Mouse (Mus musculus) lung, embryonic 14.5 days (tissue): ENCODE measurements at regions not wholly inside any gene's neighbourhood (a gene's known extent, or its start where the extent isn't known, plus 50 kb on each side); places are given as distances from the start of the nearest gene placed in this dataset.
"Not testable (repeated sequence)": the region's sequence is repeated elsewhere in the genome, so short reads cannot be mapped to it uniquely, and the experiment has no call there.

Experiments used
- ATAC-seq: fragments of 200-750 bp; cut with Nextera tagmentation; 2 replicates; pipeline ENCODE4 v1.8.0; 2017; ENCODE audit warnings: mild to moderate bottlenecking, moderate TSS enrichment, moderate library complexity; ENCODE audit not compliant: insufficient read depth
- DNase-seq: peaks from one replicate; pipeline ENCODE4 v3.0.0-alpha.2; 2015
- H3K27ac ChIP-seq: fragments of 300-500 bp; sonication (generic); 2 replicates; pipeline ENCODE4 v1.5.1; 2014; ENCODE audit warnings: low read depth, mild to moderate bottlenecking, moderate library complexity
- H3K27me3 ChIP-seq: fragments of 300-500 bp; sonication (generic); 2 replicates; pipeline ENCODE4 v1.6.1; 2014; ENCODE audit warnings: low read length, control low read depth; ENCODE audit not compliant: insufficient read depth
- H3K36me3 ChIP-seq: fragments of 300-500 bp; sonication (generic); 2 replicates; pipeline ENCODE4 v1.6.1; 2014; ENCODE audit warnings: control low read depth; ENCODE audit not compliant: insufficient read depth
- H3K4me1 ChIP-seq: fragments of 300-500 bp; sonication (generic); 2 replicates; pipeline ENCODE4 v1.6.1; 2014; ENCODE audit warnings: antibody characterized with exemption, control low read depth; ENCODE audit not compliant: insufficient read depth
- H3K4me2 ChIP-seq: fragments of 300-500 bp; sonication (generic); 2 replicates; pipeline ENCODE4 v1.6.1; 2014; ENCODE audit warnings: mild to moderate bottlenecking
- H3K4me3 ChIP-seq: fragments of 300-500 bp; sonication (generic); 2 replicates; pipeline ENCODE4 v1.5.1; 2014; ENCODE audit warnings: low read depth, low read length
- H3K9ac ChIP-seq: fragments of 300-500 bp; sonication (generic); 2 replicates; pipeline ENCODE4 v1.6.1; 2014
- H3K9me3 ChIP-seq: fragments of 300-500 bp; sonication (generic); 2 replicates; pipeline ENCODE4 v1.6.1; 2016; ENCODE audit warnings: low read depth, low read length, control low read depth
- CTCF ChIP-seq: IDR thresholded peaks from 2 replicates; pipeline ENCODE4 v1.5.1; 2016; ENCODE audit warnings: antibody characterized with exemption, low read depth
- WGBS: fragments of 180-500 bp; shearing (Covaris S2); extraction: QIAGEN DNeasy Blood & Tissue Kit; methylation state at CpG from one replicate; pipeline ENCODE4 v1.1.7; 2014; 5-methylcytosine and 5-hydroxymethylcytosine counted together

DNA sequence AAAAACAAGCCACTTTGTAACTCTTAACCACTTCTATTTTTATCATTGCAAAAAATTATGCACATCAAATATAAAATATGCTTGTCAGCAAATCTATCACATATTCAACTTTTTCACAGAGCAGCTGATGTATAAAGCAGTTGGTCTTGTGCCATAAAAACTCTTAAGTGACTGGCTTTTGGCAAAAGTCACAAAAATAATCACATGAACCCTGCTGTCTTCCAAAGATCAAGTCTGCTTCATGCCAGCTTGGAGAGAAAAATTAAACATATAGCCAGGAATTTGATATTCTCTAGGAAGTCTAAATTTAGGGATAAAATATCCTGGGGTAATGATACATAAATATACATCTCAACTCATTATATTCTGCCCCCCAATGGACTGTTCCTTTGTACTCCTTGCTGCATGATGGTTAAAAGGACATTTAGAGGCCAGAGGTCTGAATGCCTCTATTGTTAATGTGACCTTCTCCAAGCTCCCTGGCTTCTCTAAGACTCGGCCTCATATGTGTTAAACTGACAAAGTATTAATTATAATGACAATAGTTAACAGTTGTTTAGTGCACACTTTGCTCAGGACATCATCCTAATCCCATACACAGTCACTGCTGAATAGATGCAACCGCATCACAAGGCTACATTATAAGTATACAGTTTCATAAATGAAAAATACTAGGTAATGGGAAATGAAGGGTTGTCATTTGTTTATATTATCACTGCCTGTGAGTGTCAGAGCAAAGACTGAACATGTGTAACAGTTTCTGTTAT is 422.9 kb upstream of the Hs3st1 start:
- H3K9me3 ChIP-seq: no peaks in the 10 kb centered on the region
- no peak overlapping the region for H3K27ac ChIP-seq
- TF ChIP-seq CTCF: no peak
- H3K27me3 ChIP-seq: no peaks in the 10 kb centered on the region
- WGBS: 54% methylated on average over 2 of the region's 2 CpGs
- H3K36me3 ChIP-seq: no peaks in the 10 kb centered on the region
- H3K4me2 ChIP-seq: no peak overlapping the region
- no peaks in the 10 kb centered on the region for H3K4me1 ChIP-seq
- H3K9ac ChIP-seq: no peak overlapping the region
- H3K4me3 ChIP-seq: no peak overlapping the region
- ATAC-seq: no peak
- DNase-seq: no peak

DNA sequence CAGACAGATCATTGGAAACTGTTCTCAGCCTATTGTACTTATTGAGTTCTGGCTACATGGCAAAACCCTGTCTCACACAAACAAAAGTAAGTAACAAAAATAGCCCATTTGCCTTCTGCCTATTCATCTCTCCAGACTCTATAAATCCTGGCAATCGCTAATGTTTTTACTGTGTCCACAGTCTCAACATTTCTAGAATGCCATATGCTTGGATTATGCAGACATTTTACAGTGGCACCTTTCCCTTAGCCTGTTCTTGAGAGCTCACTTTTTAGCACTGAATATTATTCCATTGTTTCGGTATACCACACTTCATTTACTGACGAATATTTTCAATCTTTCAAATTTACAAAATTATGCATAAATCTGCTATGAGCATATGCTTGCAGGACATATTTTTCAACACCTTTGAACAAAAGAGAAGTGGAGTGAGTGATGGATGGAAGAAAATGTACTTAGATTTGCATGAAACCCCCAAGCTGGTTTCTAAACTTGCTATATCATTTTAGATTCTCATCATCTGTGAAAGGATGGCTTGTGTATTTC is 381.5 kb upstream of the Hs3st1 start:
- Histone ChIP-seq H3K4me3 (no peak overlapping the region), H3K9me3 (no peaks in the 10 kb centered on the region), H3K4me2 (no peak overlapping the region), H3K27me3 (no peaks in the 10 kb centered on the region), H3K4me1 (no peaks in the 10 kb centered on the region), H3K9ac (no peak overlapping the region), H3K27ac (no peak overlapping the region), H3K36me3 (no peaks in the 10 kb centered on the region)
- no peak for TF ChIP-seq CTCF
- DNase-seq (no peak), ATAC-seq (no peak)
- 91% methylated on average over 3 of the region's 3 CpGs for WGBS

DNA sequence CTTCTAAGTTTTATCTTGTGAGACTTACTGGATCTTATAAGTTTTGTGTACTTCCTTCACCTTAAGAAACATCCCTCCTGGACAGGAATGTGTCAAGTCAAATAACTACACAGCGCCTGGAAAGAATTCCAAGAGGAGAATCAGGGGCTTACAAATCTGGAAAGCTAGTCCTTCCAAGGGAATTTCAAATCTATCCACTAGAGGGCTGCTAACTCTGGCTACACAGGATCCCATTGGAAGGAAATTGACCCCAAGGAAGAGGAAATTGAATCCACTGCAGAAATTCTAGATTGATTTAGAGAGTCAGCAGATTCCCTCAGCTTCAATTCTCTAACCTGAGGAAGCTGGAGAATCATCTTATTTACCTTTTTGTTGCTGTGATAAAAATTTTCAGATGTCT is 369.1 kb upstream of the Hs3st1 start:
- no peak overlapping the region for H3K9ac ChIP-seq
- TF ChIP-seq CTCF: peak; percentile 36
- H3K36me3 ChIP-seq: no peaks in the 10 kb centered on the region
- H3K27me3 ChIP-seq: no peaks in the 10 kb centered on the region
- 56% methylated on average over 1 of the region's 1 CpGs for WGBS
- ATAC-seq: no peak
- DNase-seq: peak; percentile 26
- no peaks in the 10 kb centered on the region for H3K9me3 ChIP-seq
- no peak overlapping the region for H3K4me2 ChIP-seq
- no peak overlapping the region for H3K27ac ChIP-seq
- no peak overlapping the region for H3K4me3 ChIP-seq
- no peaks in the 10 kb centered on the region for H3K4me1 ChIP-seq

DNA sequence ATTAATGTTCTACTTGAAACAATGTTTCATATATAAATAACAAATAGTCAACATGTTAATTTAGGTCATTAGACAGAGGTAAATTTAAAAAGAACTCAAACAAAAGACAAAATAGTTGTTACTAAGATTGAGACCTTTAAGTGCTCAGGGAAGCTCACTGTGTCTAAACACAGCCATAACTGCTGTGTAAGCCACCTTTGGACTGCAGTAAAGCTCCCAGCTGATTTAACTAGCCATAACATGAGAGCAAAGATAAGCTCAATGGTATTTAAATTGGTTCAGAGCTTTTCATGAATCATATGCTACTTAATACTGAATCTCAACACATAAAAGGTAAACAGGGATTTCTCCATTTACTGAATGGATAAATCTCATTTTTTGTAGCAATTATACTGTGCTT is 361.6 kb upstream of the Hs3st1 start:
- no peaks in the 10 kb centered on the region for H3K4me1 ChIP-seq

DNA sequence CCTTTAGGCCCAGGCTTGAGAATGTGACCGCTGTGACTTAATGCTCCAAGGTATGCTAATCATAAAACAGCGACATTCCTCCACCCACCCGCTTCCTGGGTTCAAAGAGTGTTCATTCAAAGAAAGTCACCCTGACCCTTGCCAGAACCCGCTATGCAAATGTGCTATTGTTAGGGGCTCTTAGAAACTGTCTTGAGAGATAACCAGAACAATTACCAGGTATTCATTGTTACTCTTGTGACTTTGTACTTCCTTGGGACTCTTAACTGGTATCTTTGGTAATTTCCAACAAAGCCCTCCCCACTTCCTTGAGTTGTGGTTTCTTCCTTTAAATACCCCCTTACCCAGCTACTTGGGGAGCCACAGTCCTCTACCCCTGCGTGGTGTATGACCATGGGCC is 334.3 kb upstream of the Hs3st1 start:
- not testable (repeated sequence) for H3K27ac ChIP-seq, H3K36me3 ChIP-seq, ATAC-seq, H3K27me3 ChIP-seq, DNase-seq, H3K4me3 ChIP-seq, H3K4me1 ChIP-seq, H3K4me2 ChIP-seq, H3K9me3 ChIP-seq, H3K9ac ChIP-seq
- 80% methylated on average over 5 of the region's 5 CpGs for WGBS

More for the DNA sequence above, 361.6 kb upstream of the Hs3st1 start:
- Histone ChIP-seq H3K4me3 (no peak overlapping the region), H3K9me3 (no peaks in the 10 kb centered on the region), H3K27ac (no peak overlapping the region), H3K4me2 (no peak overlapping the region), H3K27me3 (no peaks in the 10 kb centered on the region), H3K9ac (no peak overlapping the region), H3K36me3 (no peaks in the 10 kb centered on the region)
- TF ChIP-seq CTCF: no peak
- ATAC-seq (no peak), DNase-seq (no peak)

DNA sequence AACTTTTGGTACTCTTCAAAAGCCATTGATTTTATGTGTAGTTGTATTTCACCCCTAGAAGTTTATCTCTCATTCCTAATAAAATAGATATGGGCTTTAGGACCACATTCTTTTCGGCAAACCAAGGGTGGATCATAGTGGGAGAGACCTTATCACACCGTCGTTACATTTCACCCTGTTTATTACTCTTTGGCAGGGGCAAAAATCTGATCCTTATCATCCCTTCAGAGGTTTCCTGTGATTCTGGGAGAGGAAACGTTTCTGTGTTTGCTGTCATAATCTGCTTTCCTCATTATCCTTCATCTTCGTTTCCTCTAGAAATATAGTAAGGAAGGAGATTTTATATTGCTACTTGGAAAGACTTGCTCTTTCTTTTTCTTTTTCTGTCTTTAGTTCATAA is 290.0 kb upstream of the Hs3st1 start:
- peak; percentile 26 for DNase-seq
- no peak for ATAC-seq
- no peak overlapping the region for H3K27ac ChIP-seq
- no peaks in the 10 kb centered on the region for H3K4me1 ChIP-seq
- H3K9ac ChIP-seq: no peak overlapping the region
- no peaks in the 10 kb centered on the region for H3K27me3 ChIP-seq
- no peaks in the 10 kb centered on the region for H3K36me3 ChIP-seq
- no peak overlapping the region for H3K4me2 ChIP-seq
- 47% methylated on average over 5 of the region's 5 CpGs for WGBS
- no peak for TF ChIP-seq CTCF
- no peak overlapping the region for H3K4me3 ChIP-seq
- H3K9me3 ChIP-seq: no peaks in the 10 kb centered on the region

DNA sequence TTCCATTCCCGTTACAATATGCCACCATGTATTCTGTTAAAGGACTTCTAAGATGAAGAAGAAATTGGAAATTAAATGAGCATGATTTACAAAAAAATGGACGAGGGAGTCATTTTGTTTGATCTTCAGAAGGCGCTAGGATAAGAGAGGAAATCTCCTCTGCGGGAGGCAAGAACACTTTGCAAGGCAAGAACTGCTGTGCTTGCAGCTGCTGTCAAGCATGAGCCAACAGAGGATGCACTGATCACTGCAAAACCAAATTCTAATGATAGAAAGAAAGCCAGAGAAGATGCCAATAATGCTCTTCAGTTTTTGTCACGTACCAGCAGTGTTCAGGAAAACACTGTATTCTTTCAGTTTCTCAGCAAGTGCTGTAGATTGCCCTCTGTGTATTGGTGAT is 279.2 kb upstream of the Hs3st1 start:
- Histone ChIP-seq H3K4me1 (no peaks in the 10 kb centered on the region), H3K36me3 (no peaks in the 10 kb centered on the region), H3K9me3 (no peaks in the 10 kb centered on the region), H3K4me3 (no peak overlapping the region), H3K4me2 (no peak overlapping the region), H3K27me3 (no peaks in the 10 kb centered on the region), H3K9ac (no peak overlapping the region), H3K27ac (no peak overlapping the region)
- DNase-seq: no peak
- no peak for TF ChIP-seq CTCF
- WGBS: 64% methylated on average over 5 of the region's 5 CpGs
- ATAC-seq: no peak
